Mouse (Mus musculus) heart, adult 2 months (tissue): ENCODE results near the gene Cmss1. TPM values are rescaled to one million over a fixed set of nuclear protein-coding genes. Genes with fewer than 3 reads are reported as not detected.

Experiments used
- DNase-seq, 2 experiments: peaks; one replicate each; pipeline ENCODE4 v3.0.0; 2021
- H3K27ac ChIP-seq: fragments of 200-600 bp; 2 replicates; pipeline ENCODE4 v1.8.1; 2022
- H3K27me3 ChIP-seq: fragments of 200-500 bp; 2 replicates; pipeline ENCODE4 v1.6.1; 2012; ENCODE audit warnings: mild to moderate bottlenecking, low read length, inconsistent platforms, mixed read lengths; ENCODE audit not compliant: control insufficient read depth, insufficient read depth
- H3K36me3 ChIP-seq: fragments of 200-500 bp; 2 replicates; pipeline ENCODE4 v1.6.1; 2012; ENCODE audit warnings: low read length, inconsistent platforms; ENCODE audit not compliant: control insufficient read depth, insufficient read depth
- H3K4me1 ChIP-seq: fragments of 200-500 bp; 2 replicates; pipeline ENCODE4 v1.6.1; 2011; ENCODE audit warnings: low read length; ENCODE audit not compliant: control insufficient read depth, insufficient read depth
- H3K4me3 ChIP-seq: fragments of 200-600 bp; 2 replicates; pipeline ENCODE4 v1.8.1; 2022
- H3K79me2 ChIP-seq: fragments of 200-500 bp; replicated peaks from 2 replicates; pipeline ENCODE4 v1.6.1; 2012; ENCODE audit warnings: mild to moderate bottlenecking, inconsistent platforms, low read length, moderate library complexity, mixed read lengths; ENCODE audit not compliant: control insufficient read depth, insufficient read depth
- H3K9ac ChIP-seq: fragments of 200-500 bp; 2 replicates; pipeline ENCODE4 v1.6.1; 2012; ENCODE audit warnings: low read depth, mild to moderate bottlenecking, control low read depth, inconsistent platforms, low read length, mixed read lengths
- CTCF ChIP-seq: fragments of 200-600 bp; IDR thresholded peaks from 2 replicates; pipeline ENCODE4 v1.8.1; 2022; ENCODE audit warnings: antibody characterized with exemption, mild to moderate bottlenecking, moderate library complexity
- EP300 ChIP-seq: fragments of 200-500 bp; IDR thresholded peaks from 2 replicates; pipeline ENCODE4 v1.6.1; 2011; ENCODE audit warnings: low read depth, low read length, control low read depth; ENCODE audit not compliant: insufficient read depth
- POLR2A ChIP-seq: fragments of 200-500 bp; IDR thresholded peaks from 2 replicates; pipeline ENCODE4 v1.6.1; 2011; ENCODE audit warnings: mild to moderate bottlenecking, low read depth, low read length, control low read depth; ENCODE audit not compliant: insufficient read depth
- WGBS: fragments of 180-500 bp; shearing (Covaris S2); methylation state at CpG from one replicate; pipeline ENCODE4 v1.1.7; 2018; 5-methylcytosine and 5-hydroxymethylcytosine counted together
- intact Hi-C: fragments of 180-260 bp; cut with DNase I; formaldehyde crosslinking; loops from one replicate; pipeline ENCODE4 v1.15.1; 2025
- polyA plus RNA-seq: library from polyadenylated mRNA; depleted of rRNA; stranded (reverse); fragments of >200 nt; gene quantifications from 2 replicates; pipeline ENCODE4 v1.2.3, GENCODE M21; 2012
- total RNA-seq, 2 experiments: library from RNA; stranded (reverse); gene quantifications; 2 replicates each; pipeline ENCODE4 v1.2.3; 2021

Cmss1 gene
- total and polyA plus RNA-seq, 3 experiments, result 17.6 to 74.3 (median 66.9) TPM

DNA sequence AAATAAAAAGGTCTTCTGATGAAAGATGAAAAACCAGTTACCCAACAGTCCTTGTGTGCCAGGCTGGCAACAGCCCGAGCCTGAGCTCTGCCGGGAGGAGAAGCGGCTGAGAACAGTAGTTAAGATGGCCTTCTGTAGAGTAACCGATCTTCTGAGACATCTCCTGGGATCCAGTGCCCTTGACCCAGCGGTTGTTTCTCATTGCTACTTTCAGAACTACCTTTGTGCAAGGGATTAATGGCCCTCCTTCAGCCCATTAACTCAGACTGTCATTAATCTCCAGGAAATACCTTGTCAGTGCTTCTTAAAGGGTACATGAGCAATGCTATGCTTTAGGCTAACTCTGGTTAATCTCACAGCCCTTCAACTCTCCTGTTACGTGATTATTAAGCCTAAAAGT is 240.5 kb downstream of the Cmss1 start:
- DNase-seq, result no peak
- H3K4me3 ChIP-seq, result no peak overlapping the region
- H3K9ac ChIP-seq, result no peak overlapping the region
- WGBS, result 88% methylated on average over 6 of the region's 6 CpGs
- H3K36me3 ChIP-seq, result peaks cover 3% of the 10 kb centered on the region; the same call in 1 of the 2 replicates
- no peaks in the 10 kb centered on the region for H3K27me3 ChIP-seq
- intact Hi-C loops, result no loop called here
- H3K27ac ChIP-seq, result no peak overlapping the region
- TF ChIP-seq EP300, result no peak
- no peak for TF ChIP-seq POLR2A
- TF ChIP-seq CTCF, result no peak
- peaks cover 8% of the 10 kb centered on the region for H3K4me1 ChIP-seq
- H3K79me2 ChIP-seq, result no peaks in the 10 kb centered on the region

GRCm38 (mm10) chr16:57364498-57364897 is 242.2 kb downstream of the Cmss1 start:
- H3K79me2 ChIP-seq, result no peaks in the 10 kb centered on the region
- 76% methylated on average over 7 of the region's 7 CpGs for WGBS
- H3K27me3 ChIP-seq, result no peaks in the 10 kb centered on the region
- no peak for TF ChIP-seq EP300
- TF ChIP-seq POLR2A, result no peak
- no peak overlapping the region for H3K4me3 ChIP-seq
- H3K9ac ChIP-seq, result no peak overlapping the region
- no peak overlapping the region for H3K27ac ChIP-seq
- peaks cover 10% of the 10 kb centered on the region; the same call in 1 of the 2 replicates for H3K4me1 ChIP-seq
- peaks cover 3% of the 10 kb centered on the region; the same call in 1 of the 2 replicates for H3K36me3 ChIP-seq
- intact Hi-C loops, result no loop called here
- no peak for DNase-seq

- H3K27me3 ChIP-seq, result no peaks in the 10 kb centered on the region
- H3K79me2 ChIP-seq, result no peaks in the 10 kb centered on the region
- H3K4me3 ChIP-seq, result no peak overlapping the region
- DNase-seq, result peak; percentile 69 to 73
- peak overlapping the region; percentile 33; the same call in 1 of the 2 replicates for H3K9ac ChIP-seq
- H3K4me1 ChIP-seq, result peaks cover 9% of the 10 kb centered on the region; the same call in 1 of the 2 replicates
- H3K36me3 ChIP-seq, result peaks cover 3% of the 10 kb centered on the region; the same call in 1 of the 2 replicates
- intact Hi-C loops, result loop anchor here (2.0 kb wide), 1 partner anchor 34 kb away; no protein-coding TSS in a partner anchor
- 46% methylated on average over 18 of the region's 18 CpGs for WGBS
- H3K27ac ChIP-seq, result peak overlapping the region; percentile 34; the same call in 1 of the 2 replicates
- TF ChIP-seq CTCF (peak; percentile 79), EP300 (peak; percentile 51; the same call in 1 of the 2 replicates), POLR2A (no peak)
Measured at GRCm38 (mm10) chr16:57362679-57363401, 243.8 kb downstream of the Cmss1 start.

- 87% methylated on average over 3 of the region's 3 CpGs for WGBS
- TF ChIP-seq CTCF, result no peak
- TF ChIP-seq EP300, result no peak
- TF ChIP-seq POLR2A, result no peak
- no peak overlapping the region for H3K9ac ChIP-seq
- H3K27me3 ChIP-seq, result no peaks in the 10 kb centered on the region
- intact Hi-C loops, result no loop called here
- H3K79me2 ChIP-seq, result no peaks in the 10 kb centered on the region
- H3K27ac ChIP-seq, result no peak overlapping the region
- no peak for DNase-seq
- peaks cover 7% of the 10 kb centered on the region; the same call in 1 of the 2 replicates for H3K4me1 ChIP-seq
- H3K4me3 ChIP-seq, result no peak overlapping the region
- no peaks in the 10 kb centered on the region; the same call in 1 of the 2 replicates for H3K36me3 ChIP-seq
Measured at GRCm38 (mm10) chr16:57360785-57361184, 245.9 kb downstream of the Cmss1 start.

GRCm38 (mm10) chr16:57359251-57359650 is 247.4 kb downstream of the Cmss1 start:
- intact Hi-C loops, result no loop called here
- Histone ChIP-seq H3K79me2 (no peaks in the 10 kb centered on the region), H3K9ac (no peak overlapping the region), H3K4me1 (peaks cover 7% of the 10 kb centered on the region; the same call in 1 of the 2 replicates), H3K27ac (no peak overlapping the region), H3K4me3 (no peak overlapping the region), H3K27me3 (no peaks in the 10 kb centered on the region), H3K36me3 (no peaks in the 10 kb centered on the region; the same call in 1 of the 2 replicates)
- DNase-seq, result no peak
- 87% methylated on average over 10 of the region's 10 CpGs for WGBS
- TF ChIP-seq POLR2A, result no peak
- TF ChIP-seq EP300, result no peak
- no peak for TF ChIP-seq CTCF

GRCm38 (mm10) chr16:57357011-57357410 is 249.7 kb downstream of the Cmss1 start:
- WGBS, result 54% methylated on average over 6 of the region's 6 CpGs
- H3K27ac ChIP-seq, result peak overlapping the region; percentile 74
- H3K9ac ChIP-seq, result no peak overlapping the region
- H3K36me3 ChIP-seq, result no peaks in the 10 kb centered on the region; the same call in 1 of the 2 replicates
- peak in 1 of 2 experiments; percentile 61 for DNase-seq
- peaks cover 7% of the 10 kb centered on the region; the same call in 1 of the 2 replicates for H3K4me1 ChIP-seq
- no peaks in the 10 kb centered on the region for H3K27me3 ChIP-seq
- intact Hi-C loops, result no loop called here
- TF ChIP-seq POLR2A, result peak; percentile 76; the same call in 1 of the 2 replicates
- TF ChIP-seq CTCF, result no peak
- 0 out of 2 replicates have a peak, but pooled peaks have one; percentile 55 for TF ChIP-seq EP300
- no peaks in the 10 kb centered on the region for H3K79me2 ChIP-seq
- no peak overlapping the region for H3K4me3 ChIP-seq
